Mouse (Mus musculus): ENCODE results near the gene Fbxo41. TPM values are rescaled to one million over a fixed set of nuclear protein-coding genes. Genes with fewer than 3 reads are reported as not detected.

The Fbxo41 gene
- polyA plus RNA-seq, 1 experiment from 2014 or later, result 0.31 TPM

DNA sequence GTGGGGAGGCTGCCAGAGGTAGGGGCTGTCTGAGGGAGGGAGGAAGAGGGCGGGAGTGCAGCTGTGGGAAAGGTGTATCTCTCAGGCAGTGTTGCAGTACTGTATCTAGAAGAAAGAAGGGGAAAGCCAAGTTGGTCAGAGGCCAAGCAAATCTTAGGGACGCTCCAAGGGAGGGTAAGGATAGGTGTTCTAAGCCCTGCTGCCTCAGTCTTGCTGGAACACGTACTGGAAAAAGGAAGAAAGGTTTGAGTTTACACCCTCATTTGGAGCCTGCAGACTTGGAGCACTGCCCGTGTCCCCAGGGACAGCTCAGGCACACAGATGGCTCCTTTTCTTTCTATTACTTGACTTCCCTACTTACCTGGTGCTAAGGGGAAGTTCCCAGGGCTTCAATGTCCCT lies 61.7 kb downstream of the Fbxo41 start:
- no peak overlapping the region for H3K27ac ChIP-seq
- WGBS, result 89% methylated on average over 4 of the region's 4 CpGs
- no peaks in the 10 kb centered on the region for H3K27me3 ChIP-seq (replicated peaks)
- no peak overlapping the region for H3K9ac ChIP-seq
- no peaks in the 10 kb centered on the region for H3K4me1 ChIP-seq
- H3K4me2 ChIP-seq, result no peak overlapping the region
- no peak overlapping the region for H3K4me3 ChIP-seq (replicated peaks)
- no peak for ATAC-seq (ENCODE audit: insufficient read depth, low FRiP score, low read depth)
- H3K9me3 ChIP-seq, result no peaks in the 10 kb centered on the region
- H3K36me3 ChIP-seq, result peaks cover 23% of the 10 kb centered on the region

DNA sequence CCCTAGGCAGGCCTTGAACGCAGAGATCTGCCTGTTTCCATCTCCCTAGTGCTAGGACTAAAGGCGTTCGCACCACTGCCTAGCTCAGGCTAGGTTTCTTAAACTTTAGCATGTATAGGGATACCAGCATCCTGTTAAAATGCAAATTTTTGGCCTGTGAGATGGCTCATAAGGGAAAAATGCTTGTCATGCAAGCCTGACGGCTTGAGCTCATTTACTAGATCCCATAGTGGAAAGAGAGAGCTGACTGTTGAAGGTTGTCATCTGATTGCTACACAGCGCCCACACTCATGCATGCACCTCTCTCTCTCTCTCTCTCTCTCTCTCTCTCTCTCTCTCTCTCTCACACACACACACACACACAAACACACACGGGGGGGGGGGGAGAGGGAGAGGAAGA lies 66.2 kb downstream of the Fbxo41 start:
- Histone ChIP-seq H3K9me3 (no peaks in the 10 kb centered on the region), H3K27ac (no peak overlapping the region), H3K4me2 (no peak overlapping the region), H3K36me3 (peaks cover 13% of the 10 kb centered on the region), H3K4me1 (peaks cover 6% of the 10 kb centered on the region; the same call in 1 of the 2 replicates), H3K9ac (no peak overlapping the region), H3K4me3 (replicated peaks) (no peak overlapping the region), H3K27me3 (replicated peaks) (no peaks in the 10 kb centered on the region)
- WGBS, result 85% methylated on average over 5 of the region's 6 CpGs
- no peak for ATAC-seq (ENCODE audit: insufficient read depth, low FRiP score, low read depth)

DNA sequence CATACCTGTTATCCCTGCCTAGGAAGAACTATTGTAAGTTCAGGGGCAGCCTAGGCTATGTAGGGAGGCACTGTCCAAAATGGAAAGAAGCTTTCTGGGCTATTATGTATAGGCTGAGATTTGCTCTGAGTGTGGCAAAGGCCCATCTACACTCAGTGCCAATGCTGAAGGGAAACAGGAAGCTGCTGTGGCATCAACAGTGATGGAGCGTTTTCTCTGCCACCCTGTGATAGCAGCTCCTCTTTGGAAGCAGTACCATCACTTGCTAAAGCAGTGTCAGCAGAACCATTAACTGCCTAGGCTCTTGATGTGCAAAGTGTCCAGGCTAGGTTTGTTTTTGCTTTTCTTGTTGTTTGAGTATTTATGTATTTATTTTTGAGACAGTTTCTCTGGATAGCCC lies 66.6 kb downstream of the Fbxo41 start:
- ATAC-seq (ENCODE audit: insufficient read depth, low FRiP score, low read depth), result no peak
- no peak overlapping the region for H3K4me2 ChIP-seq
- H3K9me3 ChIP-seq, result no peaks in the 10 kb centered on the region
- no peaks in the 10 kb centered on the region for H3K27me3 ChIP-seq (replicated peaks)
- no peak overlapping the region for H3K4me3 ChIP-seq (replicated peaks)
- no peak overlapping the region for H3K27ac ChIP-seq
- peaks cover 13% of the 10 kb centered on the region for H3K36me3 ChIP-seq
- peaks cover 6% of the 10 kb centered on the region; the same call in 1 of the 2 replicates for H3K4me1 ChIP-seq
- WGBS, result 75% methylated on average over 1 of the region's 1 CpGs
- no peak overlapping the region for H3K9ac ChIP-seq

DNA sequence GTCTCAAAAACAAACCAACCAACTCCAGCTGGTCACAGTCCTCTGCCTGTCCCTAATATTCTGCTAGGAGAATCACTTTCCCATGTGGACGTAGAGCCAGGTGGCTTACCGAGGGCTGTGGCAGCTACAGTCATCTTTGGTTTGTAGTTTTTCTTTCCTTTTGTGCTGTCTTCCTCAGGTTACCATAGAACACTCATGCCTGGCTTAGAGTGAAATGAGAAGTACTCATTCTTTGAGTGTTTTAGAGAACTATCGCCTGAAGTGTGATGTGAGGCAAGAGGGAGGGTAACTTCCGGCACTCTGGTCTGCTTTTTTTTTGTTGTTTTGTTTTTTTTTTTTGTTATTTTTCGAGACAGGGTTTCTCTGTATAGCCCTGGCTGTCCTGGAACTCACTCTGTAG lies 68.9 kb downstream of the Fbxo41 start:
- Histone ChIP-seq H3K9ac (no peak overlapping the region), H3K4me3 (replicated peaks) (no peak overlapping the region), H3K36me3 (no peaks in the 10 kb centered on the region), H3K9me3 (no peaks in the 10 kb centered on the region), H3K4me2 (no peak overlapping the region), H3K4me1 (peaks cover 6% of the 10 kb centered on the region; the same call in 1 of the 2 replicates), H3K27ac (no peak overlapping the region), H3K27me3 (replicated peaks) (no peaks in the 10 kb centered on the region)
- ATAC-seq (ENCODE audit: insufficient read depth, low FRiP score, low read depth), result no peak
- WGBS, result 76% methylated on average over 5 of the region's 5 CpGs

DNA sequence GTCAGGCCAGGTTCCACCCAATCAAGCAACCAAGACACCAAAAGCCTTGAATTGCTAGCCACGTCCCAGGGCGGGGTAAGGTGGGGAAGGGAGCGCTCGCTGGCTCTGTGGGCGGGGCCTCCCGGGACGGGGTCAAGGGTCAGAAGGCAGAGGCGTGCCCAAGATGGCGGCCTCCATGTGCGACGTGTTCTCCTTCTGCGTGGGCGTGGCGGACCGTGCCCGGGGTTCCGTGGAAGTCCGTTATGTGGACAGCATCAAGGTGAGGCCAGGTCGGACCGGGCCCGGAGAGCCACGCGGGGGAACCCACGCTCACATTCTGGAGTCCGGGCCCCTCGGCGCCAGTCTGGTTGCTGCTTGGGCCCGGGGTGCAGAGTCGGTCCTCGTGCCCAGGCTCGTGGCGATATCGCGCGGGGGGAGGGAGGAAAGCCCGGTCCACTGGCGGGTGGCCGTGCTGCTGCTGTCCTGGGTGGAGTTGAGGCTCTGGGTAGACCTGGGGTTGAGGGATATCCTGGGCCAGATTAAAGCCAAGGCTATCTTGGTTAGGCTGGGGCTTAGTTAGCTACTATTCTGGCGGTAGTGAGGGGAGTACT lies 70.9 kb downstream of the Fbxo41 start, which contains the start of gene Smyd5:
Gene Smyd5 (plus strand): TSS at position 148 of the 590 bp plus-strand sequence.
- Histone ChIP-seq H3K9ac (peak within 1 kb of the TSS; percentile 64), H3K4me3 (replicated peaks) (peak within 1 kb of the TSS; percentile 94), H3K27me3 (replicated peaks) (no peaks in the 10 kb centered on the region), H3K36me3 (no peaks in the 10 kb centered on the region), H3K9me3 (no peaks in the 10 kb centered on the region), H3K4me2 (peak within 1 kb of the TSS; percentile 82), H3K4me1 (peaks cover 6% of the 10 kb centered on the region; the same call in 1 of the 2 replicates), H3K27ac (no peak within 1 kb of the TSS)
- ATAC-seq (ENCODE audit: insufficient read depth, low FRiP score, low read depth), result peak; percentile 89
- WGBS, result under 1% methylated on average over 39 of the region's 39 CpGs

DNA sequence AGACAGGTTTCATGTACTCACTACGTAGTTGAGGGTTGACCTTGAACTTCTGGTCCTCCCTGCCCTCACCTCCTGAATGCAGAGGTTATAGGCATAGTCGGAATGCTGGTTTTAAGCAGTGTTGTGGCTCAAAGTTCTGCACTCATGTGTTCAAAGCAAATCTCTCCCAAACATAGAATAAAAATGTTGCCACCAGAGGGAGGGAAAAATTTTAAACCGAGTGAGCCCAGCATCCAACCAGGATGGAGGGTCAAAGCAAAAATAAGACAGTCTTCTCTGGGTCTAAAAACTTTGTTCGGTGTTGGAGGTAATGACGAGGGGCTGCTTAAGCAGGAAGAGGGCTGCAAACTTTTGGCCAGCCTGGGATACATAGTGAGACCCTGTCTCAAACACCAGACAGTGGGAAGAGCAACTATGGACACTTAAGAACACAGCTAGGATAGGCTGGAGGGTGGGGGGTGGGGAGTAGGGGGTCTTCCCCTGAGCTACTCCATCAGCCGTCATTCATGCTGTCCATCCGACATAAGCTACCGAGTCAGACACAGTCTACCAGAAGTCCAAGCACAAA lies 71.4 kb downstream of the Fbxo41 start:
- Histone ChIP-seq H3K27ac (no peak overlapping the region), H3K4me3 (replicated peaks) (peak overlapping the region; percentile 94), H3K36me3 (no peaks in the 10 kb centered on the region), H3K9me3 (no peaks in the 10 kb centered on the region), H3K4me2 (peak overlapping the region; percentile 82), H3K4me1 (peaks cover 6% of the 10 kb centered on the region; the same call in 1 of the 2 replicates), H3K27me3 (replicated peaks) (0 out of 2 replicates have a peak, but pooled peaks cover 2% of the 10 kb centered on the region), H3K9ac (peak overlapping the region; percentile 64; the same call in 1 of the 2 replicates)
- no peak; the same call in 1 of the 2 replicates for ATAC-seq (ENCODE audit: insufficient read depth, low FRiP score, low read depth)
- WGBS, result 41% methylated on average over 8 of the region's 8 CpGs

DNA sequence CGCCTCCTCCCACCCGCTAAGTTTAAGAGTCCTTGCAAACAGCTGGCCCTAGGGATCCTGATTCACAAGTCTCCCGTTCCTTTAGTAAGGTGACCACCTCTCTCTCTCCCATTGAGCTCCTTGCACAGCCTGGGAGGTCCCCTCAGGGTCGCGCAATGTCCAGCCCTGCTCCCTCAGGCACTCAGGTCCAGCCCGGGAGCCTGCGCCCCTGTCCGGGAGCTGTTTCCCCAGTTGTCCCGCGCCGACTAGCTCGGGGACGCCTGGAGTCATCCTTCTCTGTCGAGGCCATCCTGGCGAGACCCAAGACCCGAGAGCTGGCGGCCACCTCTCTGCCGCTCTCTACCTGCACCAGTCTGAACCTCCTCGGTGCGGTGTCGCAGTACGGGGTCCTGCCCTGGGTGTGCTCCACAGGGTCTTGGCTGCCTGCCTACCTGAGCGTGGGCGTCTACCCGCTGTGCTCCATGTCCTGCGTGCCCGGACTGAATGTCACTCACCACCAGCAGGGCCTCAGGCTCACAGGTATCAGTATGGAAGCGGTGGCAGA lies 78.9 kb downstream of the Fbxo41 start, which contains the start of gene Noto:
Gene Noto (plus strand): TSS at position 51 of the 544 bp plus-strand sequence.
- Histone ChIP-seq H3K36me3 (no peaks in the 10 kb centered on the region), H3K4me2 (no peak within 1 kb of the TSS; the same call in 1 of the 2 replicates), H3K27ac (no peak within 1 kb of the TSS), H3K9me3 (no peaks in the 10 kb centered on the region), H3K9ac (no peak within 1 kb of the TSS), H3K27me3 (replicated peaks) (peaks cover 15% of the 10 kb centered on the region), H3K4me1 (0 out of 2 replicates have a peak, but pooled peaks cover 5% of the 10 kb centered on the region), H3K4me3 (replicated peaks) (no peak within 1 kb of the TSS)
- WGBS, result 19% methylated on average over 28 of the region's 28 CpGs
- no peak for ATAC-seq (ENCODE audit: insufficient read depth, low FRiP score, low read depth)

Other genes starting within 250 kb of the Fbxo41 start
- 11.0 and 11.5 TPM in 2 replicates for gene Sfxn5, start 169.6 kb downstream of the Fbxo41 start, polyA plus RNA-seq (2015; fragmentation: Nextera tagmentation; extraction: Ambion mirVana)
- 11.1 and 12.2 TPM in 2 replicates for gene Rab11fip5, start 128.4 kb downstream of the Fbxo41 start, polyA plus RNA-seq (2015; fragmentation: Nextera tagmentation; extraction: Ambion mirVana)
- not detected in 2 replicates for gene Noto, start 79.1 kb downstream of the Fbxo41 start, polyA plus RNA-seq (2015; fragmentation: Nextera tagmentation; extraction: Ambion mirVana)
- 41.4 and 48.6 TPM in 2 replicates for gene Smyd5, start 71.0 kb downstream of the Fbxo41 start, polyA plus RNA-seq (2015; fragmentation: Nextera tagmentation; extraction: Ambion mirVana)
- 433 and 479 TPM in 2 replicates for gene Cct7, start 51.5 kb downstream of the Fbxo41 start, polyA plus RNA-seq (2015; fragmentation: Nextera tagmentation; extraction: Ambion mirVana)
- 38.4 and 41.4 TPM in 2 replicates for gene Pradc1, start 51.0 kb downstream of the Fbxo41 start, polyA plus RNA-seq (2015; fragmentation: Nextera tagmentation; extraction: Ambion mirVana)
- gene Egr4, start 10.6 kb upstream of the Fbxo41 start, polyA plus RNA-seq (2015; fragmentation: Nextera tagmentation; extraction: Ambion mirVana), result not detected in 2 replicates
- 4.0 and 5.2 TPM in 2 replicates for gene Alms1, start 84.5 kb upstream of the Fbxo41 start, polyA plus RNA-seq (2015; fragmentation: Nextera tagmentation; extraction: Ambion mirVana)
- not detected in 2 replicates for gene Nat8f7, start 210.2 kb upstream of the Fbxo41 start, polyA plus RNA-seq (2015; fragmentation: Nextera tagmentation; extraction: Ambion mirVana)